Mouse (Mus musculus) embryo, embryonic 9.5 days (tissue): Measurements from ENCODE around the gene Tmem132c.

Experiments used
- DNase-seq: peaks from one replicate; pipeline ENCODE4 v3.0.0-alpha.2; 2017; ENCODE audit errors: extremely low spot score

The Tmem132c gene

GRCm38 (mm10) chr5:127406014-127406655 is 164.5 kb downstream of the Tmem132c start:
- DNase-seq = peak; percentile 69

GRCm38 (mm10) chr5:127416536-127416935 is 174.9 kb downstream of the Tmem132c start:
- no peak for DNase-seq

- no peak for DNase-seq
Observed at GRCm38 (mm10) chr5:127423936-127424335, 182.3 kb downstream of the Tmem132c start.

GRCm38 (mm10) chr5:127429124-127429523 is 187.5 kb downstream of the Tmem132c start:
- DNase-seq = no peak

- DNase-seq = no peak
Observed at GRCm38 (mm10) chr5:127431561-127431960, 190.0 kb downstream of the Tmem132c start.

- no peak for DNase-seq
Observed at GRCm38 (mm10) chr5:127436836-127437235, 195.2 kb downstream of the Tmem132c start.

- DNase-seq = no peak
Observed at GRCm38 (mm10) chr5:127438639-127439038, 197.0 kb downstream of the Tmem132c start.

- DNase-seq = no peak
Observed at GRCm38 (mm10) chr5:127441963-127442362, 200.4 kb downstream of the Tmem132c start.

GRCm38 (mm10) chr5:127453580-127453979 is 212.0 kb downstream of the Tmem132c start:
- peak; percentile 22 for DNase-seq

GRCm38 (mm10) chr5:127454068-127454467 is 212.5 kb downstream of the Tmem132c start:
- DNase-seq = no peak

GRCm38 (mm10) chr5:127456076-127456475 is 214.5 kb downstream of the Tmem132c start:
- no peak for DNase-seq

GRCm38 (mm10) chr5:127468151-127468550 is 226.5 kb downstream of the Tmem132c start:
- DNase-seq = no peak

- no peak for DNase-seq
Observed at GRCm38 (mm10) chr5:127470351-127470750, 228.7 kb downstream of the Tmem132c start.

GRCm38 (mm10) chr5:127471902-127472301 is 230.3 kb downstream of the Tmem132c start:
- DNase-seq = no peak

- DNase-seq = no peak
Observed at GRCm38 (mm10) chr5:127473706-127474105, 232.1 kb downstream of the Tmem132c start.

- DNase-seq = no peak
Observed at GRCm38 (mm10) chr5:127474856-127475255, 233.2 kb downstream of the Tmem132c start.

GRCm38 (mm10) chr5:127477790-127478189 is 236.2 kb downstream of the Tmem132c start:
- peak; percentile 32 for DNase-seq

- DNase-seq = no peak
Observed at GRCm38 (mm10) chr5:127478322-127478721, 236.7 kb downstream of the Tmem132c start.

GRCm38 (mm10) chr5:127480931-127481330 is 239.3 kb downstream of the Tmem132c start:
- DNase-seq = no peak

GRCm38 (mm10) chr5:127481416-127481815 is 239.8 kb downstream of the Tmem132c start:
- DNase-seq = peak; percentile 68

- DNase-seq = no peak
Observed at GRCm38 (mm10) chr5:127482342-127482741, 240.7 kb downstream of the Tmem132c start.

- peak; percentile 18 for DNase-seq
Observed at GRCm38 (mm10) chr5:127483955-127484659, 242.5 kb downstream of the Tmem132c start.

GRCm38 (mm10) chr5:127484813-127485486 is 243.3 kb downstream of the Tmem132c start:
- peak; percentile 25 for DNase-seq
